Mouse (Mus musculus) NIH3T3 (cell line): Measurements from ENCODE around the gene Cx3cl1.

ENCODE experiments used
- DNase-seq: peaks from one replicate; pipeline ENCODE4 v3.0.0-alpha.2; 2012; ENCODE audit warnings: low read depth

Cx3cl1 gene

DNA sequence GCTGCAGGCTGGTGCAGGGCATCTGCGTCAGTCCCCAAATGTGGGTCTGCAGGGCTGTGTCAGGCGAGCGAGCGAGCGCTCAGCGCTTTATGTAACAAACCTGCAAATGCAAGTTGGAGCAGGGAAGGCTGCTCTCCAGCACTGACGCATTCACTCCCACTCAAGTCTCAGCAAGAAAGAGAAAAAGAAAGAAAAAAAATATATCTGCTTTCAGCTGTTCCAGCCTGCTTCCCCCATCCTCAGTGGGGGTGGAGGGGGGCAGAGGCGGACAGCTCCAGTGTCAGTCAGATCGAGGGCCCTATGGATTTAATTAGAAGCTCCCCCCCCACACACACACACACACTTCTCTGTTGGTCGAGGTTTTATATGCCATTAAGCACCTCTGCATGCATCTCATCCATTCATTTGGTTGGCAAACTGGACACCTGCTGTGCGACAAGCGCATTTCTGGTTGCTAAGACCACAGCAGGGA is 1.9 kb downstream of the Cx3cl1 start:
- DNase-seq, result peak; percentile 44

DNA sequence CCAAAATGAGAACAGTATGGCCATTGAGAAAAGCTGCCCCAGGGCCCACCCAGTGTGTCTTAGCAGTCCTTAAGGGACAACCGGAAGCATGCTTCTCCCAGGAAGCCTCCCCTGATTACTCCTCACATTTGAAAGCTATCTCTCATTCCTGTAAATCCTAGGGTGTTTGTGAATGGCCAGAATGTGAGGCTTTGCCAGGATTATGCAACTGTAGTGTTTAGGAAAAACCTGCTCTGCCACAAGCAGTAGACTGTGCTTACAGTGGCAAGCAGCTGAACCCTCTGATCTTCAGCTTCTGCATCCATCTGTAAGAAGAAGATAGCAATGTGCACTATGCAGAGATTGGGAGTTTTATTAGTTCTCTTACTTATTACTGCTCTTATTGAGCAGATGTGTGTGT is 2.8 kb downstream of the Cx3cl1 start:
- DNase-seq, result peak; percentile 62

DNA sequence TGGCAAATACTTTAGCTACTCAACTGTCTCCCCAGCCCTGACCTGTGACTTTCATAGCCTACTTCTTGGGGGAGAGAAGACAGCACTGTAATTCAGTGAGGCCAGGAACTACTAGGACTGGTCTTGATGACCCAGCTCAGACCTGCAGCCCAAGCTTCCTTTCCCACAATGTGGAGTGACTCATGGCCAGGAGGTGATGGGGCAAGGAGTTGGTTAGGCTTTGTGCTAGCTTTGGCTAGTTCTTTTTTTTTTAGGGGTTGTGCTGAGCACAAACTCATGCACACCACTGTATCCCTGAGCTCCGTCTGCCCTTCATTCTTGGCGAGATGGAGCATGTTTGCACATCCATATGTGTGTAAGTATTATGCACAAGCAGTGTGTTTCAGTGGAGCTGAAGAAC is 4.5 kb downstream of the Cx3cl1 start:
- DNase-seq, result peak; percentile 61

DNA sequence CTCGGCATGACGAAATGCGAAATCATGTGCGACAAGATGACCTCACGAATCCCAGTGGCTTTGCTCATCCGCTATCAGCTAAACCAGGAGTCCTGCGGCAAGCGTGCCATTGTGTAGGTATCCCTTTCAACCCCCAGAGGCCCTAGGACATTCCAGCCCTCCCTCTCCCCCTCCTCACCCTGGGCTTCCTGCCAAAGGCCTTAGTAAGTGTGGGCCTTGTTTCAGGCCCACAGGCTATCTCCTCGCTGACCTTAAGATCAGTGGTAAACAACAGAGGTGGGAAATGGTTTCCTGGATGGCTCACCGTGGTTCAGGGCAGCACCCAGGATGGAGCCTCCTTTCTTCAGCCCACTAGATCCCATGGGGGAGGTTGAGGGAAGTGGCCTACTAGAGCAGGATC is 6.2 kb downstream of the Cx3cl1 start:
- no peak for DNase-seq

DNA sequence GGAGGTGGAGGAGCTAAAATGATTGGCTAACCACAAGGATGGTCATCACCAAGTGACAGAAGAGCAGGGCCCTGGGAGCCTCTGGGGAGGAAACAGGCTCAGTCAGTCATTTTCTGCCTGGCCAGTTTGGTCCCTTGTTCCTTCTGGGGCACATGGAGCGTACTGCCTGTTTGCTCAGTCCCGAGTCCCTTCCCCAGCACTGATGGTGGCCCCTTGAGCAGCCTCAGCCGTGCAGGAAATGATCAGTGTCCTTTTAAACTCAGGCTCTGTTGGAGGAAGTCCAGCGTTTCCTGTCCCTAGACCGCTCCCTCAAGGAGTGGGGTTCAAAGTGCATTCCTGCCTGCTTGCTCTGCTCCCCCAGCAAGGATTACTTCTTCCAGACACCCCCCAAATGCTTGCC is 6.7 kb downstream of the Cx3cl1 start:
- DNase-seq, result no peak

DNA sequence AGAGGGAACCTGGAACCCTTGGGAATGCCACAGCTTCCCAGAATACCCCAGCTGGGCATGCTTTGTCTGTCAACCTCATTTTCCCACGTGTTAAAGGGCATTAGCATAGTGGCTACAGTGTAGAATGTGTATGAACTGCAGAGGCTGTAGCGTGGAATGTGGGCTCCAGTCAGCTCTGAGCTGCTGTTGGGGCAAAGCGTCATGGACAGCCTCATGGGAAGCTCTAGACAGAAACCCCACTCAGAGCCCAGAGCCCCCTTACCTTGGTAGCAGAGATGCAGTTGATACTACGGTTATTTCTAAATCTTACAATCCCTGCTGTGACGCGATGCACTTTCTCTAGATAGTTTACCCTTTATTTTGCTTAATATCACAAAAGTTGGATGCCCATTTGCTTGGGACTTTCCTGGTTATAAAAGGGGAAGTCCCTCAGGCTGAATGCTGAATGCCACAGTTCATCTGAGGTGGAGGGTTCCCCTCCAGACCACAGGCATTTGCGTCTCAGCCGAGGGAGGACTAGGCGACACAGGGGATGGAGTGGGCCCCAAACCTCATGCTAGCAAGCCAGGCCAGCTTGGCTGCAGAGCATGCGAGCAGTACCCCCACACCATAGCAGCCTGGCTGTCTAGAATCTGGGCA is 7.2 kb downstream of the Cx3cl1 start:
- no peak for DNase-seq

DNA sequence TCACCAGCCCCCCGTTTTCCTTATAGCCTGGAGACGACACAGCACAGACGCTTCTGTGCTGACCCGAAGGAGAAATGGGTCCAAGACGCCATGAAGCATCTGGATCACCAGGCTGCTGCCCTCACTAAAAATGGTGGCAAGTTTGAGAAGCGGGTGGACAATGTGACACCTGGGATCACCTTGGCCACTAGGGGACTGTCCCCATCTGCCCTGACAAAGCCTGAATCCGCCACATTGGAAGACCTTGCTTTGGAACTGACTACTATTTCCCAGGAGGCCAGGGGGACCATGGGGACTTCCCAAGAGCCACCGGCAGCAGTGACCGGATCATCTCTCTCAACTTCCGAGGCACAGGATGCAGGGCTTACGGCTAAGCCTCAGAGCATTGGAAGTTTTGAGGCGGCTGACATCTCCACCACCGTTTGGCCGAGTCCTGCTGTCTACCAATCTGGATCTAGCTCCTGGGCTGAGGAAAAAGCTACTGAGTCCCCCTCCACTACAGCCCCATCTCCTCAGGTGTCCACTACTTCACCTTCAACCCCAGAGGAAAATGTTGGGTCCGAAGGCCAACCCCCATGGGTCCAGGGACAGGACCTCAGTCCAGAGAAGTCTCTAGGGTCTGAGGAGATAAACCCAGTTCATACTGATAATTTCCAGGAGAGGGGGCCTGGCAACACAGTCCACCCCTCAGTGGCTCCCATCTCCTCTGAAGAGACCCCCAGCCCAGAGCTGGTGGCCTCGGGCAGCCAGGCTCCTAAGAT is 7.9 kb downstream of the Cx3cl1 start:
- DNase-seq, result no peak

DNA sequence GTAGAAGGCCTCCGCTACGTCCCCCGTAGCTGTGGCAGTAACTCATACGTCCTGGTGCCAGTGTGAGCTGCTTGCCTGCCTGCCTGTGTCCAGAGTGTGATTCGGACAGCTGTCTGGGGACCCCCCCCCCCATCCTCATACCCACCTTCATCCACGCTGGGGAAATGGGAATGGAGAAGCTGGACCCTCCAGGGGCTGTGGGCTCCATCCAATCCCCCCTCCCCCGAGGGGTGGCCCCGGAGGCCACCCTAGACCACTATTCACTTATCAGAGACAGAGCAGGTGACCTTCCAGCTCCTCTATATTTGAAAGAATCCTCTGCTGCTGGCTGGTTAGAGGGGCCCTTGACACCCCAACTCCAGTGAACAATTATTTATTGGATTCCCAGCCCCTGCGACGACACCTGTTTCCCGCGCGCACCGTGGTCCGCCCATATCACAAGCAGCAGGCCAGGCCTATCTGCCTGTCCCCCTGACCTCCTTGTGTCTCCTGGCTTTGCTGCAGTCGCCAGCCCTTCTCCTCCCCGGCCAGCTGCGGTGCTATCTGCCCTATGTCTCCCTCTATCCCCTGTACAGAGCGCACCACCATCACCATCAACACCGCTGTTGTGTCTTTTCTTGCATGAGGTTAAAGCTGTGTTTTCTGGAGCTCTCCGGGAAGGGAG is 8.8 kb downstream of the Cx3cl1 start:
- no peak for DNase-seq

DNA sequence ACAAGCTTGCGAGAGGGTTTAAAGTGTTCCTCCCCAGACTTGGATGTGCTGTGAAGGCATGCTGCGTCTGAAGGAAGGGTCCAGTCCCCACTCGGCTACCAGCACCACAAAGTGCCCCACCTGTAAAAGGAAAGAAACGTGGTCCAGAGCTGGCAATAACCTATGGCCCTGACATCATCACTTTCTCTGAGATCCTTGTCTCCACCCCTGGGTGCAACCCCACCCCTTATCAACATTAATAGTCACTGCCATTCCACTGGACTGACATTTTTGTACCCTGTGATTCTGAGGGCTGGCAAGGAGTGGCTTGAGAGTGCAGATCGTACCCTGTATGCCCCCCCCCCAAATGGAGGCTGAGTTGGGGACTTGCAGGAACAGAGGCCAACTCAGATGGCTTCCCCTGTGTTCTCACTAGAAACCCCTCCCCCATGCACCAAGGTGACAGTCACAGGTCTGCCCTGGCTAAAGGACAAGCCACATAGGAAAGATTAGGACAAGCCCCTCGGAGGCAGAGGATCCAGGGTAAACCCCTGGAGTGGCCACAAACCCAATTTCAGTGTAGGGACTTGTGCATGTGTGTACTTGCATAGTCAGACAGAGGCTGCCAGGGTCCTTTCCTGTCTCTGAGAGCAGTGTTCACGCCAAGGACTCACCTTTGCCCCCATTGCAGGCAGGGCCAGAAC is 9.5 kb downstream of the Cx3cl1 start:
- DNase-seq, result no peak

DNA sequence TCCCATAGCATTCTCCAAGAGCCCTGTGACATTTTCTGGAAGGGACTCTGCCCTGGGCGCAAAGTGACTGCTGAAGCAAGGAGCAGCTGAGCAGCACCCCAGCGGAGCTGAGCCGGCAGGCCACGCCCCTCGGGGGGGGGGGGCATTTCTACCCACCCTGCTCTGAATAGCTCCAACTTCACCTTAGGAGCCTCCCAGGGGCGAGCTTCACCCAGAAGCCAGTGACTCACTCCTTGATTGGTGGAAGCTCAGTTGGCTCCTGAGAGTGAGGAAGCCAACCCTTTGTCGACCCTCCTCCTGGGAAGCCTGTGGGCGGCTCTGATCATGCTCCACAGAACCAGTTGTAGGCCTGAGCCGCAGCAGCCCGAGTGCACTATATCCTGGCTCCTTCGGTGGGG is 10.0 kb downstream of the Cx3cl1 start:
- peak; percentile 53 for DNase-seq

DNA sequence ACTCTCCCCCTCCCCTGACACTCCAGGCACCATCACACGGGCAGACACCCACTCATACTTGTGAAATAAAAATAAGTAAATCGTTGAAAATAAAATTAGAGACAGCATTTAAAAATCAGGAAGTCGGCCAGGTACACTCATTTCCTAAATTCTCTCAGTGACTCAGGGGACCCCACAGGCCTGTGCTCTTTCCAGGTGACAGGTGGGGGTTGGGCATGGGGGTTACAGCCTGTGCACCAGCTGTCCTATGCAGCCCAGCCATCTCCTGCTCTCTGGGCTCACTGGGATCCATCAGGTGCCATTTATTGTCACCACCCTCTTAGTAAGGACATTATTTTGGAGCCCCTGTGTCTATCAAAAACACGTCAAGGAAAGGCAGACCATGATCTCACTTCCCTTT is 12.1 kb downstream of the Cx3cl1 start:
- DNase-seq, result no peak

DNA sequence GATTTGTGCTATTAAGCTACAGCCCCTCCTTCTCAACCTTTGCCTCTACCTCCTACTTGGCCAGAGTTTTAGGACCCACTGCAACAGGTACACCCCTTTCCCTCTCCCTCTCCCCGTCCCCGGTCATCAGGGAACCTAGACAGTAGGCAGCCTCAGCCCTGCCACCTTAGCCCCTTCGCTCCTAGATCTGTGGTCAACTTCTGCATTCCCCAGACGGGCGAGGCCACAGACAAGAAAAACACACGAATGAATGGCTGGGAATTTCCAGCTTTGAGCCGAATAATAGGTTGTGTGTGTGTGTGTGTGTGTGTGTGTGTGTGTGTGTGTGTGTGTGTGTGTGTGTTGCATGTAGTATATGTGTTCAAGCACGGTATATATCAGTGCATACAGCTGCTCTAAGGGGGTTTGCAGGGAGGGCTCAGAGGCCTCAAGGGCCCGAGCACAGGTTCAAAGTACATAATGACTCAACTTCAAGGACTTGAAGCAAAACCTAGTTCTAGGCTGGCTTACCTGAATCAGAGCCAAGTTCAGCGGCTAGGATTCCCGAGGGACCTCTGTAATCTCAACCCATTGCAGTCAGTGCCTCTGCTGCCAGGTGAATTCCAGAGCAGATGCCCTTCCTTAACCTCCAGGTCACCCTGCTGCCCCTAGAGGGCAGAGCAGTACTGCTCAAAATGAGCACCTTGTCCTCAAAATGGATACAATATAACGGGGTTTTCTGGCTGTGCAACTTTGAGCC is 13.6 kb downstream of the Cx3cl1 start:
- peak; percentile 71 for DNase-seq

DNA sequence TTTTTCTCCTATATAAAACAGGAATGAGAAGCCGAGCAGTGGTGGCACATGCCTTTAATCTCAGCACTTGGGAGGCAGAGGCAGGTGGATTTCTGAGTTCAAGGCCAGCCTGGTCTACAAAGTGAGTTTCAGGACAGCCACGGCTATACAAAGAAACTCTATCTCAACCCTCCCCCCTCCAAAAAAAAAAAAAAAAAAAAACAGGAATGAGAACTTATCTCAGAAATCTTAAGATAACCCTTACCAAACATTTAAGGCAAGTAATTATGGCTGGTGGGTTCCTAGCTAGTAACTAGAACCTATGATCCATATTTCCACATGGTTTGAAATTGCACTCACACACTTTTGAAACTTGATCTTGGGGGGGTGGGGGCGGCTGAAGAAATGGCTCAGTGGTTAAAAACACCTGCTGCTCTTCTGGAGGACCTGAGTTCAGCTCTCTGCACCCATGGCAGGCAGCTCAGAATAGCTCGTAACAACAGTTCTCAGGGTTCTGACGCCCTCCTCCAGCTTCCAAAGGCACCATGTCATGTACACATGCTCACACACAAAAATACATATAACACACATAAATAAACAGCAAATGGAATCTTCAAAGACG is 14.3 kb downstream of the Cx3cl1 start:
- no peak for DNase-seq

DNA sequence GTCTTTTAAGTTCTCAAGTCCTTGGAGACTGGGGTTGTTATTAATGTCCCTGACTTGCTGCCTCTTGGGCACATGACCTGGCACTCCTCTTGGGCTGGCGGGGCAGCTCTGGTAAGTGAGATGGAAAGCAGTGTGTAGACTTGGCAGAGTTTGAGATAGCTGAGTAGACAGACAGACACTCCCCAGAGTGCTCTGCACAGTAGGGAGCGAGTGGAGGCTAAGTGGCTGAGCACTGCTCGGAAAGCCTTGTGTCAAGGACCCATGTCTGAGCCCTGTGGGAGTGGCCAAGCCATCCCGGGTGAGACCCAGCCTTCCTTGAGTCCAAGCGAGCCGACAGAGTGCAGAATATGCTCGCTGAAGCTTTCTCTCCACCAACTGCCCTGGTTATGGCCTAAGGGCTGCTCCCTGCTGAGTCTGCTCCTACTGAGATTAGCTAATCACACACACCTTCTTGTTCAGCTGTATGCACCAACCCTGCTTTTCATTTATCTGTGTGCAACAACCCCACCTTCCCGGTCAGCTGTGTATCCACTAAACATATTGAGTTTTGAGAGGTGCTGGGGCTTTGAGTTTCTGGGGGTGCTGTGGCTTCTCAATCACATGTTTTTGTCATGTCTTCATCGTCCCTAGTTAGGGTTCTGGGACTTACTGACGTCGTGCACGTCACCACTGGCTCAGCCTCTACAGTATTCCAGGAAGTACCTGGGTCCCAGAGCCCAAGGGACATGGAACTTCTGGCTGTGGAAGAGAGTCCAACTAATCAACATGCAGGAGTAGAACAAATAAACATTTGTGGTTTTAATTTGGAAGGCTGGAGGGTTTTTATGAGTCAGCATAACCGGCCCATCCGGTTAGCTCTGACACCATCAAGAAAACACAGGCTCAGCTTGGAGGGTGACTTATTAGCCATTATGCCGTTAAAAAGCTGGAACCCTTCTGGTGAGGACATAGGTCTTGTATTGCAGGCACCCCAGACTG is 16.0 kb downstream of the Cx3cl1 start:
- peak; percentile 90 for DNase-seq

DNA sequence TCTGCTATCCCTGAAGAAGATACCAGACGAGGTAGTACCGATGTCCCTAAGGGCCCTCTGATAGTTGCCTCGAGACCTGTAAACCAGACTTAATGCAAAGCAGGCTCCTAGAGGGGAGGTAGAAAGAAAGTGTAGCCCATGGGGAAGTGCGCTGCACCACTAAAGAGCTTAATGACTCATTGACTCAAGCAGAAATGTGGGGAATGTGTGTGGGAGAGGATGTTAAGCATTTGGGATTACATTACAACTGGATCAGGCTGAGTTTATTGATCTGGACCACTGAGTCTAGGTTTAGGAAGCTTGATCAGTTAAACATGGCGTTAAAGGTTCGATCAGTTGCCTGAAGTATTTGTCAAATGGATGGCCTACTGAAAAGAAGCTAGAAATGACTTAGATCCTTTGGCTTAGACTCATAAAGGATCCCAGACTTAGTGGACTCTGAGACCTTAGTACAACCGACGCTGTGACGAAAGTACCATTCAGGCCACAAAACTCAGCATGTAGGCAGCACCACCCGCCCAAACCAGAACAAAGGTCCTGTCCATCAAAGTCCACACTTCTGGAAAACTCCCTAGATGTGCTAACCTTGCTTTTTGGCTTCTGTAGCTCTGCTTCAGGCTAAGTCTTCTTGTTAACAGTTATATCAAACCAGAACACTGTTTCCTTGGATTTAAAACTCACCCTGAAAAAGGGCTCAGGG is 17.6 kb downstream of the Cx3cl1 start:
- DNase-seq, result peak; percentile 74

DNA sequence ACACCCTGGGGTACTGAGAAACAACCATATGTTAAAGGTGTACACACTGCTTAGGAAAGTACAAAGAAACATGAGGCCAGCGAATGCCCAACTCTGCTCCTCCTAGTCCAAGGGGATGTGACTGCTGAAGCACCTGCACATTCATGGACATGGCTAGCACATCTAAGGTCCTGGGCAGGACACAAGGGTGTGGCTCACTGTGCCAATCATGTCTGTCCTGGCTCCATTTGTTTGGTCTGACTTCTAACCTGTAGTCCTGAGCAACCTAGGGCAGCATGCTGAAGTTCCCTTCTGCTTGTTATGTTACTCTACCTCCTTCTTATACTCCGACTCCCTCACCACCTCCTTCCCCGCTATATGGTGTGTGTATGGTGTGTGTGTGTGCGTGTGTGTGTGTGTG is 22.6 kb downstream of the Cx3cl1 start:
- no peak for DNase-seq

DNA sequence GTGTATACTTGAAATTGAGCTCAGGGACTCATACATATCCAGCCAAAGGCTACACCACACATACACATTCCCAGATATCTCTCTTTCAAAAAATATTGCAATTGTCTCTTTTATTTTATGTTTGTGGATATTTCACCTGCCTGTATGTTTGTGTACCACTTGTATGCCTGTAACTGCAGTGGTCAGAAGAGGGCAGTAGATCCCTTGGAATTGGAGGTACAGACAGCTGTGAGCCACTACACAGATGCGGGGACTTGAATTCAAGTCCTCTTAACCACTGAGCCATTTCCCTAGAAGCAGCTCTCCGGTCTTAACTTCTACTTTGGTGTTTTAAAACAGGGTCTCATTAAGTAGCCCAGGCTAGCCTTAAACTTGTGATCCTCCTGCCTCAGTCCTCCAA is 23.0 kb downstream of the Cx3cl1 start:
- no peak for DNase-seq

DNA sequence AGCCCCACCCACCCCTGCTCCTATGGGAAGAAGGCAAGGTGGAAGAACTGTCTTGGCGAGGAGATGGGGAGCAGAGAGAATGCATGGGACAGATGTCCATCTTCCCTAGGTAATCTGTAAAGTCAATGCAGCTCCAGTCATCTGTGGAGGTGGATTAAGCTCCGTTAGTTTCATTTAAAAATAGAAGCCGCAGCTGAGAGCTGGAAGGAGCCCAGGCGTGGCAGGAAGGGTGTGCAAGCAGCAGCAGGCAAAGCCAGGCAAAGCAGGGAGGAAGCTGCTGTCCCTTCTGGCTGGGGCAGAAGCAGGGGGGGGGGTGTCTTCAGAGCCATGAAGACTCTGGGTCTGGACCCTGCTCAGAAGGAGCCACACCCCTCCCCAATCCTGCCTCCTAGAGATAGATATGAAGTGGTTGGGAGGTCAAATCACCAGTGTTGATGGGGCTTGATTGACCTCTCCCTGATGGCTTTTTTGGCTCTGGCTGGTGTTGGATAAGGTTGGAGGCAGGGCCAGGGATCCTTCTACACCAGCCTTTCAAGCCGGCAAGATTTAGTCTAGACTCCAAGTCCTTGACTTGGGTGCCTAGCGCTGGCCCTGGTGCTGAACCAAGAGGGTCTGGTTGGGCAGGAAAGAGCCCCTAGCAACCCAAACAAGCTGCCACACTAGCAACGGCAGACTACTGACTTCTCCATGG is 28.6 kb downstream of the Cx3cl1 start:
- peak; percentile 61 for DNase-seq
